Mouse (Mus musculus) sigmoid colon, adult 10 weeks (tissue): ENCODE measurements around the gene 4930407I10Rik. TPM values are rescaled to one million over a fixed set of nuclear protein-coding genes. Genes with fewer than 3 reads are reported as not detected.

Experiments used
- polyA plus RNA-seq: library from polyadenylated mRNA; stranded (reverse); fragments of 350-450 nt; fragmentation: Illumina TruSeq; extraction: RNeasy Lipid Tissue Mini Kit (QIAGEN cat#74804); gene quantifications from one replicate; pipeline ENCODE4 v1.2.3, GENCODE M21; 2014; ENCODE audit warnings: low read depth, low replicate concordance

The 4930407I10Rik gene
- polyA plus RNA-seq = not detected

GRCm38 (mm10) chr15:82058719-82059201, at the start of gene 4930407I10Rik:
TSS of gene 4930407I10Rik (plus strand) at chr15:82059151.

GRCm38 (mm10) chr15:82033762-82034161, 25.2 kb upstream of the 4930407I10Rik start, which contains the start of gene Desi1:
TSS of gene Desi1 (minus strand) at chr15:82033862.

GRCm38 (mm10) chr15:82047080-82047883, 11.7 kb upstream of the 4930407I10Rik start, which contains the start of gene Snu13:
TSS of gene Snu13 (minus strand) at chr15:82047598.

GRCm38 (mm10) chr15:82069898-82070297, 10.9 kb downstream of the 4930407I10Rik start, which contains the start of gene Mei1:
TSS of gene Mei1 (plus strand) at chr15:82069996.

Other genes with a start within 250 kb of the 4930407I10Rik start
- gene Tob2, start 200.4 kb upstream of the 4930407I10Rik start, polyA plus RNA-seq = 8.8 TPM
- 18.2 TPM for gene Phf5a, start 187.2 kb upstream of the 4930407I10Rik start, polyA plus RNA-seq
- 87.4 TPM for gene Aco2, start 186.8 kb upstream of the 4930407I10Rik start, polyA plus RNA-seq
- 0.41 TPM for gene Polr3h, start 132.9 kb upstream of the 4930407I10Rik start, polyA plus RNA-seq
- gene Csdc2, start 122.4 kb upstream of the 4930407I10Rik start, polyA plus RNA-seq = 0.19 TPM
- gene Pmm1, start 98.2 kb upstream of the 4930407I10Rik start, polyA plus RNA-seq = 2.9 TPM
- not detected for gene 1700029P11Rik, start 78.6 kb upstream of the 4930407I10Rik start, polyA plus RNA-seq
- 67.2 TPM for gene Xrcc6, start 71.3 kb upstream of the 4930407I10Rik start, polyA plus RNA-seq
- 10.5 TPM for gene Desi1, start 25.3 kb upstream of the 4930407I10Rik start, polyA plus RNA-seq
- 306 TPM for gene Snu13, start 11.6 kb upstream of the 4930407I10Rik start, polyA plus RNA-seq
- gene Mei1, start 10.8 kb downstream of the 4930407I10Rik start, polyA plus RNA-seq = not detected
- gene Ccdc134, start 68.8 kb downstream of the 4930407I10Rik start, polyA plus RNA-seq = 2.9 TPM
- 19.9 TPM for gene Srebf2, start 88.0 kb downstream of the 4930407I10Rik start, polyA plus RNA-seq
- not detected for gene Shisa8, start 153.7 kb downstream of the 4930407I10Rik start, polyA plus RNA-seq
- 3.3 TPM for gene Tnfrsf13c, start 165.2 kb downstream of the 4930407I10Rik start, polyA plus RNA-seq
- not detected for gene Cenpm, start 185.6 kb downstream of the 4930407I10Rik start, polyA plus RNA-seq
- gene 1500009C09Rik, start 193.2 kb downstream of the 4930407I10Rik start, polyA plus RNA-seq = not detected
- 1.4 TPM for gene Sept3, start 215.7 kb downstream of the 4930407I10Rik start, polyA plus RNA-seq
- gene Wbp2nl, start 239.8 kb downstream of the 4930407I10Rik start, polyA plus RNA-seq = not detected